Comparison of ENCODE assay signal across 8 mouse cellular contexts in genomic region chr12:85305247-85305892, GRCm38 (mm10). TPM values are rescaled to one million over a fixed set of nuclear protein-coding genes. Genes with fewer than 3 reads are reported as not detected.
DNase-seq lines count a peak whose midpoint lies in the region; ATAC-seq and TF ChIP-seq lines count a peak whose summit lies in the region.

No protein-coding gene starts in this region.

- peak overlapping the region; percentile 64 for H3K27ac ChIP-seq in hindbrain, postnatal 0 days

- H3K4me1 ChIP-seq in hindbrain, postnatal 0 days (ENCODE audit: insufficient read depth, low read length), result no peaks in the 10 kb centered on the region

- ATAC-seq in hindbrain, postnatal 0 days, result peak; percentile 75

- DNase-seq in T-cell, adult 2 months (ENCODE audit: low spot score), result peak; percentile 75
- peak; percentile 89 to 92 for DNase-seq in cerebellum, postnatal 10 days
- peak; percentile 83 to 93 for DNase-seq in frontal cortex, postnatal 36 days (ENCODE audit: low spot score in 2 of 2)
- DNase-seq in hindbrain, postnatal 0 days (ENCODE audit: low spot score), result peak; percentile 93
- DNase-seq in left cerebral cortex, adult 18-20 months (ENCODE audit: low spot score in 2 of 2), result peak; percentile 81 to 87
- peak; percentile 80 to 88 for DNase-seq in lung, postnatal 4 days
- DNase-seq in retina, postnatal 7 days (ENCODE audit: low read depth, low spot score), result peak; percentile 75
- peak; percentile 57 to 80 for DNase-seq in urinary bladder, adult 18-20 months (ENCODE audit: low spot score in 2 of 2)

- no peak overlapping the region for H3K9ac ChIP-seq in hindbrain, postnatal 0 days (replicated peaks; ENCODE audit: low read length)

- no peak overlapping the region for H3K4me3 ChIP-seq in hindbrain, postnatal 0 days (ENCODE audit: low read length)

- TF ChIP-seq CTCF in hindbrain, postnatal 0 days (IDR thresholded peaks at IDR 0.05; ENCODE audit: low read depth), result peak; percentile 99

- no peaks in the 10 kb centered on the region for H3K9me3 ChIP-seq in hindbrain, postnatal 0 days (ENCODE audit: low read length)

- WGBS in hindbrain, postnatal 0 days, result 39% methylated on average over 16 of the region's 16 CpGs

- H3K36me3 ChIP-seq in hindbrain, postnatal 0 days (ENCODE audit: insufficient read depth, low read length), result peaks cover 80% of the 10 kb centered on the region

- H3K27me3 ChIP-seq in hindbrain, postnatal 0 days (ENCODE audit: insufficient read depth, low read length), result no peaks in the 10 kb centered on the region

- H3K4me2 ChIP-seq in hindbrain, postnatal 0 days (ENCODE audit: low read depth, low read length), result peak overlapping the region; percentile 33; the same call in 1 of the 2 replicates

RNA-seq across cellular contexts. Expression of gene Zc2hc1c, which starts 17.0 kb away (rescaled TPM):
- total RNA-seq in hindbrain, postnatal 0 days (2014; rRNA removed), result 1.1 and 1.3 TPM in 2 replicates
- polyA plus RNA-seq in hindbrain, postnatal 0 days (2015; fragmentation: Nextera tagmentation; extraction: Ambion mirVana), result 1.4 and 1.5 TPM in 2 replicates
- total RNA-seq in left cerebral cortex, adult 18-20 months (2021), result 1 to 10 TPM; 2.3 to 2.8 TPM

RNA-seq across cellular contexts. Expression of gene Acyp1, which starts 17.1 kb away (rescaled TPM):
- total RNA-seq in hindbrain, postnatal 0 days (2014; rRNA removed), result 17.9 and 18.2 TPM in 2 replicates
- 50.9 and 55.8 TPM in 2 replicates for polyA plus RNA-seq in hindbrain, postnatal 0 days (2015; fragmentation: Nextera tagmentation; extraction: Ambion mirVana)
- 10 to 100 TPM; 33.2 to 36.4 TPM for total RNA-seq in left cerebral cortex, adult 18-20 months (2021)

RNA-seq across cellular contexts. Expression of gene Nek9, which starts 33.8 kb away (rescaled TPM):
- total RNA-seq in hindbrain, postnatal 0 days (2014; rRNA removed), result 20.5 and 21.5 TPM in 2 replicates
- 8.9 and 10.5 TPM in 2 replicates for polyA plus RNA-seq in hindbrain, postnatal 0 days (2015; fragmentation: Nextera tagmentation; extraction: Ambion mirVana)
- total RNA-seq in left cerebral cortex, adult 18-20 months (2021), result 10 to 100 TPM; 35.7 to 36.3 TPM

RNA-seq across cellular contexts. Expression of gene Mlh3, which starts 35.0 kb away (rescaled TPM):
- total RNA-seq in hindbrain, postnatal 0 days (2014; rRNA removed), result 5.5 and 9.9 TPM in 2 replicates
- 4.9 and 5.1 TPM in 2 replicates for polyA plus RNA-seq in hindbrain, postnatal 0 days (2015; fragmentation: Nextera tagmentation; extraction: Ambion mirVana)
- 10 to 100 TPM; 17.5 TPM for total RNA-seq in left cerebral cortex, adult 18-20 months (2021)
